Mouse (Mus musculus) thymus, postnatal 0 days (tissue): ENCODE data around the gene Chordc1. TPM values are rescaled to one million over a fixed set of nuclear protein-coding genes. Genes with fewer than 3 reads are reported as not detected.
A peak's percentile ranks its signal among the peaks of the same experiment; 100 is the strongest.
"Not testable (repeated sequence)": the region's sequence is repeated elsewhere in the genome, so short reads cannot be mapped to it uniquely, and the experiment has no call there.

Experiments used
- DNase-seq: peaks from one replicate; pipeline ENCODE4 v3.0.0-alpha.2; 2015; ENCODE audit warnings: low spot score
- polyA plus RNA-seq: library from polyadenylated mRNA; unstranded; fragments of >200 nt; fragmentation: Nextera tagmentation; extraction: Ambion mirVana; gene quantifications from 2 replicates; pipeline ENCODE4 v1.2.1, GENCODE M21; 2015

Chordc1 gene
- polyA plus RNA-seq, result 119 and 134 TPM in 2 replicates

GRCm38 (mm10) chr9:18291571-18292429, at the start of gene Chordc1:
Chordc1 (plus strand) TSS chr9:18292125.
- peak; percentile 97 for DNase-seq

GRCm38 (mm10) chr9:18275901-18276300, 16.0 kb upstream of the Chordc1 start:
- no peak for DNase-seq

GRCm38 (mm10) chr9:18276844-18277243, 15.1 kb upstream of the Chordc1 start:
- DNase-seq, result no peak

- DNase-seq, result peak; percentile 33
These were observed 14.4 kb upstream of the Chordc1 start for GRCm38 (mm10) chr9:18277497-18277896.

GRCm38 (mm10) chr9:18278693-18279092, 13.2 kb upstream of the Chordc1 start:
- DNase-seq, result not testable (repeated sequence)

- peak; percentile 40 for DNase-seq
These were observed 558 bp downstream of the Chordc1 start for GRCm38 (mm10) chr9:18292443-18292922.

- DNase-seq, result no peak
These were observed 1.3 kb downstream of the Chordc1 start for GRCm38 (mm10) chr9:18293026-18293781.

- DNase-seq, result no peak
These were observed 6.4 kb downstream of the Chordc1 start for GRCm38 (mm10) chr9:18298301-18298700.

- DNase-seq, result no peak
These were observed 28.1 kb downstream of the Chordc1 start for GRCm38 (mm10) chr9:18319990-18320389.

Other genes starting within 250 kb of the Chordc1 start
- gene Naalad2, start 110.9 kb downstream of the Chordc1 start, polyA plus RNA-seq, result 1.5 and 2.8 TPM in 2 replicates
- gene Ubtfl1, start 112.3 kb downstream of the Chordc1 start, polyA plus RNA-seq, result not detected in 2 replicates
- not detected in 2 replicates for gene Mbd3l2, start 138.5 kb downstream of the Chordc1 start, polyA plus RNA-seq
- gene Zfp558, start 186.1 kb downstream of the Chordc1 start, polyA plus RNA-seq, result 1.2 and 1.8 TPM in 2 replicates
- gene Mbd3l1, start 186.2 kb downstream of the Chordc1 start, polyA plus RNA-seq, result not detected in 2 replicates